Mouse (Mus musculus) kidney, postnatal 0 days (tissue): ENCODE results near the gene Hivep1. TPM values are rescaled to one million over a fixed set of nuclear protein-coding genes. Genes with fewer than 3 reads are reported as not detected.
A peak's percentile ranks its signal among the peaks of the same experiment; 100 is the strongest.

Experiments used
- ATAC-seq: fragments of 200-750 bp; cut with Nextera tagmentation; replicated peaks from 2 replicates; pipeline ENCODE4 v1.8.0; 2017; ENCODE audit warnings: low read depth, moderate number of reproducible peaks, moderate TSS enrichment, moderate library complexity; ENCODE audit not compliant: low FRiP score
- DNase-seq: peaks from one replicate; pipeline ENCODE4 v3.0.0-alpha.2; 2016; ENCODE audit warnings: low spot score
- H3K27ac ChIP-seq: fragments of 300-500 bp; sonication (generic); 2 replicates; pipeline ENCODE4 v1.5.1; 2014; ENCODE audit warnings: mild to moderate bottlenecking
- H3K27me3 ChIP-seq: fragments of 300-500 bp; sonication (generic); 2 replicates; pipeline ENCODE4 v1.6.1; 2014; ENCODE audit warnings: low read length, mixed read lengths; ENCODE audit not compliant: insufficient read depth
- H3K36me3 ChIP-seq: fragments of 300-500 bp; sonication (generic); 2 replicates; pipeline ENCODE4 v1.6.1; 2014; ENCODE audit warnings: low read length, mixed read lengths; ENCODE audit not compliant: insufficient read depth
- H3K4me1 ChIP-seq: fragments of 300-500 bp; sonication (generic); replicated peaks from 2 replicates; pipeline ENCODE4 v1.6.1; 2014; ENCODE audit warnings: antibody characterized with exemption, low read length, mixed read lengths; ENCODE audit not compliant: insufficient read depth
- H3K4me2 ChIP-seq: fragments of 300-500 bp; sonication (generic); 2 replicates; pipeline ENCODE4 v1.6.1; 2014; ENCODE audit warnings: mild to moderate bottlenecking, low read length, moderate library complexity, mixed read lengths
- H3K4me3 ChIP-seq: fragments of 300-500 bp; sonication (generic); replicated peaks from 2 replicates; pipeline ENCODE4 v1.5.1; 2014; ENCODE audit warnings: low read depth, low read length
- H3K9ac ChIP-seq: fragments of 300-500 bp; sonication (generic); 2 replicates; pipeline ENCODE4 v1.6.1; 2014; ENCODE audit warnings: low read depth, low read length
- H3K9me3 ChIP-seq: fragments of 300-500 bp; sonication (generic); replicated peaks from 2 replicates; pipeline ENCODE4 v1.6.1; 2016; ENCODE audit warnings: low read length, inconsistent platforms, mixed read lengths
- CTCF ChIP-seq: IDR thresholded peaks from 2 replicates; pipeline ENCODE4 v1.5.1; 2016; ENCODE audit warnings: antibody characterized with exemption, low read depth, mild to moderate bottlenecking, moderate library complexity
- WGBS: fragments of 180-500 bp; shearing (Covaris S2); extraction: QIAGEN DNeasy Blood & Tissue Kit; methylation state at CpG from one replicate; pipeline ENCODE4 v1.1.7; 2014; 5-methylcytosine and 5-hydroxymethylcytosine counted together
- polyA plus RNA-seq: library from polyadenylated mRNA; unstranded; fragments of >200 nt; fragmentation: Nextera tagmentation; extraction: Ambion mirVana; gene quantifications from 2 replicates; pipeline ENCODE4 v1.2.1, GENCODE M21; 2015

Gene Hivep1
- polyA plus RNA-seq, 1 experiment from 2014 or later, result 10.6 TPM

GRCm38 (mm10) chr13:42052696-42053541 is 1.1 kb downstream of the Hivep1 start:
- under 1% methylated on average over 33 of the region's 41 CpGs for WGBS
- peak; percentile 67 for ATAC-seq

DNA sequence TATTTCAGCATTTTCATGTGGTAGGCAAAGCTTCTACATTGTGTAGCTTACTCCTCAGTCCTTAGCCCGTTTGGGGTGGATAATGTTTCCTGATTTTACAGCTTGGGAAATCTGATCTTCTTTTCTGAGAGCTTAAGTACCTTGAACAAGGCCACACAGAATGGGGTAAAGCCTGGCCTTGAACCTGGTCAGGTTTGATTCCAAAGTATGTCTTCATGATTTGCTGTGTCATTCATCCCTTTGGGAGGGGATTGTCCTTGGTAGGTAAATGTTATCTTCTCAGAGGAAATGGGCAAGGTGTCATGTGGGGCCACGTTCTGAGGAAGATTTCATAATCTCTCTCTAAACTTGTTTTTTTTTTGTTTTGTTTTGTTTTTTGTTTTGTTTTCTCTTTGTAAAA is 1.8 kb downstream of the Hivep1 start:
- Histone ChIP-seq H3K4me1 (peaks cover 8% of the 10 kb centered on the region; the same call in 1 of the 2 replicates), H3K9me3 (no peaks in the 10 kb centered on the region), H3K27me3 (no peaks in the 10 kb centered on the region), H3K36me3 (peaks cover 6% of the 10 kb centered on the region; the same call in 1 of the 2 replicates), H3K27ac (0 out of 2 replicates have a peak overlapping the region, but pooled peaks have one; percentile 98), H3K9ac (no peak overlapping the region), H3K4me2 (peak overlapping the region; percentile 92), H3K4me3 (peak overlapping the region; percentile 95)
- DNase-seq, result peak; percentile 51
- WGBS, result 37% methylated on average over 2 of the region's 2 CpGs
- TF ChIP-seq CTCF, result no peak
- ATAC-seq, result no peak

More at GRCm38 (mm10) chr13:42052696-42053541, 1.1 kb downstream of the Hivep1 start:
- no peak; the same call in 1 of the 2 replicates for TF ChIP-seq CTCF
- Histone ChIP-seq H3K9me3 (no peaks in the 10 kb centered on the region), H3K27ac (peak overlapping the region; percentile 98), H3K27me3 (no peaks in the 10 kb centered on the region), H3K36me3 (peaks cover 6% of the 10 kb centered on the region; the same call in 1 of the 2 replicates), H3K4me2 (peak overlapping the region; percentile 92), H3K4me1 (peaks cover 8% of the 10 kb centered on the region; the same call in 1 of the 2 replicates), H3K4me3 (peak overlapping the region; percentile 95), H3K9ac (peak overlapping the region; percentile 95)
- DNase-seq, result peak; percentile 95

- no peak for ATAC-seq
- no peak overlapping the region for H3K4me3 ChIP-seq
- DNase-seq, result no peak
- H3K9ac ChIP-seq, result no peak overlapping the region
- H3K27ac ChIP-seq, result no peak overlapping the region
- no peak overlapping the region for H3K4me2 ChIP-seq
- no peaks in the 10 kb centered on the region for H3K27me3 ChIP-seq
- H3K9me3 ChIP-seq, result no peaks in the 10 kb centered on the region
- WGBS, result 55% methylated on average over 3 of the region's 3 CpGs
- H3K36me3 ChIP-seq, result peaks cover 6% of the 10 kb centered on the region; the same call in 1 of the 2 replicates
- H3K4me1 ChIP-seq, result peaks cover 5% of the 10 kb centered on the region; the same call in 1 of the 2 replicates
- no peak for TF ChIP-seq CTCF
Observed at GRCm38 (mm10) chr13:42054138-42054537, 2.3 kb downstream of the Hivep1 start.

DNA sequence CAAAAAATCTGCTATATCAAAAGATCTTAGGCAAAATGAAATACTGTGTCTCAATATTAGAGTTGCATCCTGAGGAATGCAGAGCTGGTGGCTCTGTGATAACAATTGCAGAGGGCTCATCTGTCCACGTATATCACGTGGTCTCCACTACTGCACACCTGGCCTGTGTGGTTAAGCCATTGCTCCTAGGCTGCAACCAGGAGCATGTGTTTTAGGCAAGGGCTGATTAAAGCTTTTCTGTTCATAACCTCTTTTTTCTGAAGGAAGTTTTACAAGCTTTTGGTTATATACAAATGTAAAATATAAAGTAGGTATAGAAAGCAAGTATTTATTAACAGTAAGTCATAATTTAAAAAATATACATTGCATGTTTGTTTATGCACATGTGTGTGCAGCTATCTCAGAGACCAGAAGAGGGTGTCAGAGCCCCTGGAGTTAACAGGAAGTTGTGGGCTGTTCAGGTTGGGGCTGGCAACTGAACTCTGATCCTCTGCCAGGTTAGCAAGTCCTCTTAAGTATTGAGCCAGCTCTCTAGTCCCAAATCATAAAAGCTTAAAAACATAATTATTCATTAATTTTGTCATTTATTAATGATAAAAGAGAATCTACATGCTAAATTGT is 5.0 kb downstream of the Hivep1 start:
- 95% methylated on average over 2 of the region's 2 CpGs for WGBS
- Histone ChIP-seq H3K4me3 (no peak overlapping the region), H3K4me1 (0 out of 2 replicates have a peak, but pooled peaks cover 3% of the 10 kb centered on the region), H3K9ac (no peak overlapping the region), H3K27ac (no peak overlapping the region), H3K4me2 (no peak overlapping the region), H3K9me3 (no peaks in the 10 kb centered on the region), H3K27me3 (no peaks in the 10 kb centered on the region), H3K36me3 (peaks cover 13% of the 10 kb centered on the region; the same call in 1 of the 2 replicates)
- DNase-seq, result no peak
- no peak for TF ChIP-seq CTCF
- ATAC-seq, result no peak

DNA sequence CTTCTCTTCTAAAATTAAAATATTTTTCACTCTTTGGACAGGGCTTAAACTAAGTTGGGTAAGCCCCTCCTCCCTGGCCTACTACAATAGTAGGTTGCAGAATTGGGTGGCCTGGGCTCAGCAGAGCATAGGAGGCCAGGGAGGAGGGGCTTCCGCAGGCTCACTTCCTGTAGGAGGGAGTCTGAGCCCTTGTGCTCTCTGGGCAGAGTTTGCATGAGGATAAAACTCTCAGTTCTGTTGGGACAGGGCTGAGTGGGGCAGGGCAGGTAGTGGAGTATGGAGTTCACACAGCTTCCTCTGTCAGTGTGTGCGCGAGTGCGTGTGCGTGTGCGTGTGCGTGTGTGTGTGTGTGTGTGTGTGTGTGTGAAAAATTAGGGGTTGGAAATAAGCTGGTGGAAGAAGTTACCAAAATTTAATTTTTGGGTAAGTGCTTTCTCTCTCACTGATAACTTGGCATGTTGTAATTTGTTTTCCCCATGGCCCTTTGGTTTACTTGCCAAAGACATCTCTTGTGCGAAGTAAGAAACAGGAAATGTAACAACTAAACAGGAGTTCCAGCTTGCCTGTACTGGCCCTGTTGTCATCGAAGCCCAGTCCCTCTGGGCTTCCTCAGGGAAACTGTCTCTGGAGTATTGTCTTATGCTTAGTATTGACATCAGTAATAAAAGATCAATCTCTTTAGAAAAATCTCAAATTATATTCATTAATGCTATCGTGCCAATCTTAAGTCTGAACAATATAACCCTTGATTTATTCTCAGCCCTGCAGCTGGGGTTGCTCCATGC is 9.2 kb downstream of the Hivep1 start:
- DNase-seq, result peak; percentile 21
- 0 out of 2 replicates have a peak, but pooled peaks have one; percentile 49 for ATAC-seq
- H3K36me3 ChIP-seq, result peaks cover 10% of the 10 kb centered on the region; the same call in 1 of the 2 replicates

More for the DNA sequence above, 9.2 kb downstream of the Hivep1 start:
- TF ChIP-seq CTCF, result no peak
- Histone ChIP-seq H3K27me3 (no peaks in the 10 kb centered on the region), H3K4me3 (no peak overlapping the region), H3K4me2 (no peak overlapping the region), H3K9ac (no peak overlapping the region), H3K27ac (no peak overlapping the region), H3K9me3 (no peaks in the 10 kb centered on the region), H3K4me1 (0 out of 2 replicates have a peak, but pooled peaks cover 3% of the 10 kb centered on the region)
- 82% methylated on average over 10 of the region's 10 CpGs for WGBS
